Mouse (Mus musculus): ENCODE data around the gene Cnn3. TPM values are rescaled to one million over a fixed set of nuclear protein-coding genes. Genes with fewer than 3 reads are reported as not detected.

Gene Cnn3
- total and polyA plus RNA-seq, 3 experiments = 37.8 to 45.4 (median 40.2) TPM

DNA sequence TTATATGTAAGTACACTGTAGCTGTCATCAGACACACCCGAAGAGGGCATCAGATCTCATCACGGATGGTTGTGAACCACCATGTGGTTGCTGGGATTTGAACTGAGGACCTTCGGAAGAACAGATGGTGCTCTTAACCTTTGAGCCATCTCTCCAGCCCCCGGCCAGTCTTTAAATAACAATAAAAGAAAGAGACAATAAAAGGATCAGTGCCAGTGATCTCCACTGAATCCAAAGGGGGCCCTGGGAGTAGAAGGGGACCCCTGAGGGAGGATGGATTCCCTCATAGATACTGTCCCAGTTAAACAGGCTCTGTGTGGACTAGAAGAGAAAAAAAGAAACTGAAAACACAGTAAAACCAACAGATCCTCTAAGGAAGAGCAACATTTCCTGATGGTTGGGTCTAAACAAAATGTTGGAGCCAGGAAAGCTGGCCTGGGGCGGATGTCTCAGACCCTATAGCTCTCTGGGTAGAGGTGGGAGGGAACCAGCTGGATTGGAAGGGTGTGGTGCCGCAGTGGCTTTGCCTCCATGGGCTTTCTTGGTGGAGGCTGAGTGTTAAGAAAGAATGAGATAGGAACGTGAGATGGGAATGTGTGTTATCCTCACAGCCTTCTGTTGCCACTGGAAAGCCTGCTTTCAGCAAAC, 4.1 kb downstream of the Cnn3 start:
- DNase-seq = no peak
- Histone ChIP-seq H3K27me3 (ENCODE audit: control insufficient read depth, insufficient read depth, low read length) (no peaks in the 10 kb centered on the region), H3K36me3 (ENCODE audit: control insufficient read depth, insufficient read depth, low read length) (peaks cover 3% of the 10 kb centered on the region; the same call in 1 of the 2 replicates), H3K4me1 (ENCODE audit: control insufficient read depth, insufficient read depth, low read length) (peaks cover 14% of the 10 kb centered on the region), H3K9ac (ENCODE audit: low read depth, low read length) (no peak overlapping the region), H3K4me3 (no peak overlapping the region), H3K79me2 (replicated peaks; ENCODE audit: control insufficient read depth, insufficient read depth, low read length) (peaks cover 3% of the 10 kb centered on the region; the same call in 1 of the 2 replicates), H3K27ac (peak overlapping the region; percentile 44)
- TF ChIP-seq CTCF (IDR thresholded peaks at IDR 0.05) (no peak), POLR2A (IDR thresholded peaks at IDR 0.05; ENCODE audit: insufficient read depth, low read depth, low read length) (no peak), EP300 (IDR thresholded peaks at IDR 0.05; ENCODE audit: insufficient read depth, low read depth, low read length) (no peak)
- 41% methylated on average over 7 of the region's 7 CpGs for WGBS
- intact Hi-C loops (cut with DNase I) = loop anchor here (1.0 to 10.0 kb wide), 3 partner anchors 9 to 1194 kb away; no protein-coding TSS in a partner anchor

DNA sequence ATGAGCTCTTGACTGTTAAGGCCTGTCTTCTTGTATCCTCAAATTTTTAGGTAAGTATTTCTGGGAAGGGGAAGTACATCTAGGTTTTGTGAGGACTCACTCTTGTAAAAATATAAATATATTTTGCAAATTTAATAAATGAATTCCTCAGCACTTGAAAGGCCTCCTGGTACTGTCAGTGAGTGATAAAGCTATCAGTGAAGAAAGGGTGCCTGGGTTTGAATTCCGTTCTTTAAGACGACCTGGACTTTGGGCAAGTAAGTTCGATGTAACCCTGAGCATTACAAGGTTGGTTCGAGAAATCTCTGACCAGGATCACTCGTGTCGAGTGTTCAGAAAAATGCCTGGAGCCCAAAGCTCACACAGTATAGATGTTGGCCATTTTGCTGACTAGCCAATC, 7.1 kb downstream of the Cnn3 start:
- no peaks in the 10 kb centered on the region for H3K27me3 ChIP-seq (ENCODE audit: control insufficient read depth, insufficient read depth, low read length)
- intact Hi-C loops (cut with DNase I) = loop anchor here (5.0 to 10.0 kb wide), 2 partner anchors 39 to 1191 kb away; no protein-coding TSS in a partner anchor
- H3K27ac ChIP-seq = peak overlapping the region; percentile 40; the same call in 1 of the 2 replicates
- H3K4me1 ChIP-seq (ENCODE audit: control insufficient read depth, insufficient read depth, low read length) = peaks cover 26% of the 10 kb centered on the region
- H3K9ac ChIP-seq (ENCODE audit: low read depth, low read length) = no peak overlapping the region
- TF ChIP-seq POLR2A (IDR thresholded peaks at IDR 0.05; ENCODE audit: insufficient read depth, low read depth, low read length) (no peak), CTCF (IDR thresholded peaks at IDR 0.05) (no peak), EP300 (IDR thresholded peaks at IDR 0.05; ENCODE audit: insufficient read depth, low read depth, low read length) (no peak)
- H3K4me3 ChIP-seq = no peak overlapping the region
- DNase-seq = no peak
- 63% methylated on average over 6 of the region's 6 CpGs for WGBS
- H3K36me3 ChIP-seq (ENCODE audit: control insufficient read depth, insufficient read depth, low read length) = peaks cover 7% of the 10 kb centered on the region; the same call in 1 of the 2 replicates
- H3K79me2 ChIP-seq (replicated peaks; ENCODE audit: control insufficient read depth, insufficient read depth, low read length) = peaks cover 3% of the 10 kb centered on the region; the same call in 1 of the 2 replicates

GRCm38 (mm10) chr3:121433968-121434533, 7.8 kb downstream of the Cnn3 start:
- 38% methylated on average over 8 of the region's 8 CpGs for WGBS
- Histone ChIP-seq H3K9ac (ENCODE audit: low read depth, low read length) (no peak overlapping the region; the same call in 1 of the 2 replicates), H3K36me3 (ENCODE audit: control insufficient read depth, insufficient read depth, low read length) (peaks cover 8% of the 10 kb centered on the region; the same call in 1 of the 2 replicates), H3K4me3 (no peak overlapping the region; the same call in 1 of the 2 replicates), H3K27me3 (ENCODE audit: control insufficient read depth, insufficient read depth, low read length) (no peaks in the 10 kb centered on the region), H3K4me1 (ENCODE audit: control insufficient read depth, insufficient read depth, low read length) (peaks cover 30% of the 10 kb centered on the region), H3K27ac (peak overlapping the region; percentile 40; the same call in 1 of the 2 replicates), H3K79me2 (replicated peaks; ENCODE audit: control insufficient read depth, insufficient read depth, low read length) (peaks cover 3% of the 10 kb centered on the region; the same call in 1 of the 2 replicates)
- peak in 1 of 2 experiments; percentile 41 for DNase-seq
- intact Hi-C loops (cut with DNase I) = loop anchor here (5.0 to 10.0 kb wide), 2 partner anchors 38 to 1191 kb away; no protein-coding TSS in a partner anchor
- TF ChIP-seq CTCF (IDR thresholded peaks at IDR 0.05) (no peak), POLR2A (IDR thresholded peaks at IDR 0.05; ENCODE audit: insufficient read depth, low read depth, low read length) (no peak), EP300 (IDR thresholded peaks at IDR 0.05; ENCODE audit: insufficient read depth, low read depth, low read length) (no peak)

DNA sequence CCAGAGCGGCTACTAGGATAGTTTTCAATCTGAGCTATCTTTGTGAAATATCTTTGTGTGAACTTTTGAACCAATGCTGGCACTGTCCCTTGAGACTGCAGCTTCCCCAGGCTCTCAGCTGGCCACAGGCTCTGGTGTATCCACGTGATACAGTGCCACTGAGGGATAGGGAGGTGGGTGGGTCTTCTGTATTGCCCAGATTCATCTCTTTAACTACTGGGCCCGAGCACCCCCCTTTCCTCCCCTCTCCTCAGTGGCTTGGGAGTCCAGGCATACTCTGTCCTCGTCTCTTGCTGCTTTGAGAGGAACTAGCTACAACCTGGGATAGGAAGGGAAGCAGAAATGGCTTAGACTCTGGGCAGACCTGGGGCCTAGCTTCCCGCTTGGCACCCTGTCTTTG, 9.0 kb downstream of the Cnn3 start:
- peaks cover 39% of the 10 kb centered on the region for H3K4me1 ChIP-seq (ENCODE audit: control insufficient read depth, insufficient read depth, low read length)
- no peaks in the 10 kb centered on the region for H3K27me3 ChIP-seq (ENCODE audit: control insufficient read depth, insufficient read depth, low read length)
- no peak for DNase-seq
- H3K4me3 ChIP-seq = no peak overlapping the region
- H3K79me2 ChIP-seq (replicated peaks; ENCODE audit: control insufficient read depth, insufficient read depth, low read length) = peaks cover 3% of the 10 kb centered on the region; the same call in 1 of the 2 replicates
- H3K36me3 ChIP-seq (ENCODE audit: control insufficient read depth, insufficient read depth, low read length) = peaks cover 8% of the 10 kb centered on the region; the same call in 1 of the 2 replicates
- no peak overlapping the region for H3K27ac ChIP-seq
- H3K9ac ChIP-seq (ENCODE audit: low read depth, low read length) = no peak overlapping the region
- intact Hi-C loops (cut with DNase I) = loop anchor here (10.0 kb wide), 1 partner anchor 1190 kb away; no protein-coding TSS in a partner anchor
- 42% methylated on average over 5 of the region's 5 CpGs for WGBS
- TF ChIP-seq EP300 (IDR thresholded peaks at IDR 0.05; ENCODE audit: insufficient read depth, low read depth, low read length) (no peak), CTCF (IDR thresholded peaks at IDR 0.05) (no peak), POLR2A (IDR thresholded peaks at IDR 0.05; ENCODE audit: insufficient read depth, low read depth, low read length) (no peak)

DNA sequence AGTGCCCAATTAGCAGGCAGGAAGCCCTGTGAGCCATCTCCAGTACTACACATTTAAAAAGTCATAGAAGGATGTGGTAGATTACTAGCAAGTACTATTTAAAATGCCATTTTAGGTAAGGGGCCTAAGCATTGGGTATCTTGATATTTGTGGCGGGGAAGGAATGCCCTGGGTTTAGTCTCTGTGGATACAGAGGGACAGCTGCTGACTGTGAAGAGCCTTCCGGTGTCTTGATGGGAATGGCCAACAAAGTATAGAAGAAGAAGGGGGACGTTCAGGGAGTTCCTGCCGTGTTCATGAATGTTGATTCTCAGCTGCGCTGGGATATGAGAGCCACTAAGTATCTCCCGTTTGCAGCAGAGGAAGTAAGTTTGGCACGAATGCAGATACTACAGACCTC, 10.8 kb downstream of the Cnn3 start:
- Histone ChIP-seq H3K36me3 (ENCODE audit: control insufficient read depth, insufficient read depth, low read length) (peaks cover 9% of the 10 kb centered on the region; the same call in 1 of the 2 replicates), H3K79me2 (replicated peaks; ENCODE audit: control insufficient read depth, insufficient read depth, low read length) (peaks cover 3% of the 10 kb centered on the region), H3K4me3 (no peak overlapping the region), H3K9ac (ENCODE audit: low read depth, low read length) (no peak overlapping the region), H3K27ac (peak overlapping the region; percentile 47), H3K4me1 (ENCODE audit: control insufficient read depth, insufficient read depth, low read length) (peaks cover 40% of the 10 kb centered on the region), H3K27me3 (ENCODE audit: control insufficient read depth, insufficient read depth, low read length) (no peaks in the 10 kb centered on the region)
- intact Hi-C loops (cut with DNase I) = loop anchor here (10.0 kb wide), 1 partner anchor 1188 kb away; no protein-coding TSS in a partner anchor
- no peak for TF ChIP-seq POLR2A (IDR thresholded peaks at IDR 0.05; ENCODE audit: insufficient read depth, low read depth, low read length)
- TF ChIP-seq CTCF (IDR thresholded peaks at IDR 0.05) = no peak
- no peak for TF ChIP-seq EP300 (IDR thresholded peaks at IDR 0.05; ENCODE audit: insufficient read depth, low read depth, low read length)
- 37% methylated on average over 7 of the region's 7 CpGs for WGBS
- DNase-seq = no peak
